Comparison of ENCODE assay signal across 9 mouse cellular contexts in genomic region chr19:15836956-15837714, GRCm38 (mm10).
DNase-seq lines count a peak whose midpoint lies in the region; ATAC-seq lines count a peak whose summit lies in the region.
"Had no signal": no experiment of that assay in that cellular context is flagged by ENCODE, and none has a peak within 500 bp of the region (broad histone marks: within the 10 kb centered on the region; RNA-seq: fewer than 3 reads in every experiment).

No protein-coding gene starts in this region.

- no peak overlapping the region for H3K4me3 ChIP-seq in embryonic facial prominence, embryonic 11.5 days (ENCODE audit: low read depth, low read length)
- no peak overlapping the region for H3K4me3 ChIP-seq in embryonic facial prominence, embryonic 10.5 days
- H3K4me3 ChIP-seq in limb, embryonic 10.5 days = no peak overlapping the region
- H3K4me3 ChIP-seq: myocyte had no signal

- H3K27me3 ChIP-seq in embryonic facial prominence, embryonic 11.5 days (ENCODE audit: control insufficient read depth, insufficient read depth, low read length) = no peaks in the 10 kb centered on the region
- no peaks in the 10 kb centered on the region; the same call in 1 of the 2 replicates for H3K27me3 ChIP-seq in embryonic facial prominence, embryonic 10.5 days (replicated peaks; ENCODE audit: low read depth, poor library complexity, severe bottlenecking)
- H3K27me3 ChIP-seq in limb, embryonic 10.5 days (ENCODE audit: low read depth, poor library complexity, severe bottlenecking) = 0 out of 2 replicates have a peak, but pooled peaks cover 9% of the 10 kb centered on the region
- H3K27me3 ChIP-seq in splenic B cell, adult 2 months (ENCODE audit: control insufficient read depth, insufficient read depth, low read length, poor library complexity, severe bottlenecking) = no peaks in the 10 kb centered on the region

- H3K27ac ChIP-seq in embryonic facial prominence, embryonic 11.5 days (replicated peaks; ENCODE audit: low read depth, low read length) = no peak overlapping the region
- H3K27ac ChIP-seq in embryonic facial prominence, embryonic 10.5 days (replicated peaks) = no peak overlapping the region
- H3K27ac ChIP-seq in limb, embryonic 10.5 days = peak overlapping the region; percentile 53; the same call in 1 of the 2 replicates

- H3K9me3 ChIP-seq in embryonic facial prominence, embryonic 11.5 days (replicated peaks; ENCODE audit: control insufficient read depth, low read length) = no peaks in the 10 kb centered on the region
- H3K9me3 ChIP-seq in embryonic facial prominence, embryonic 10.5 days = 0 out of 2 replicates have a peak, but pooled peaks cover 4% of the 10 kb centered on the region
- no peaks in the 10 kb centered on the region for H3K9me3 ChIP-seq in limb, embryonic 10.5 days (replicated peaks)

- DNase-seq in embryonic facial prominence, embryonic 11.5 days (ENCODE audit: low spot score) = peak; percentile 23
- DNase-seq in embryonic facial prominence, embryonic 10.5 days (ENCODE audit: low spot score) = no peak
- DNase-seq in spleen, postnatal 36 days (ENCODE audit: low spot score in 2 of 2) = peak; percentile 23 to 37
- no peak for DNase-seq in spleen, adult 18-20 months
- no peak for DNase-seq in limb, embryonic 10.5 days (ENCODE audit: low spot score)
- peak; percentile 53 for DNase-seq in splenic B cell, adult 2 months (ENCODE audit: low read depth, low spot score)
- DNase-seq in adrenal gland, postnatal 14 days = no peak
- DNase-seq in thymus, adult 18-20 months = no peak

- H3K4me2 ChIP-seq in embryonic facial prominence, embryonic 11.5 days (ENCODE audit: low read depth, low read length) = no peak overlapping the region

- WGBS in embryonic facial prominence, embryonic 11.5 days = 26% methylated on average over 7 of the region's 7 CpGs
- 29% methylated on average over 7 of the region's 7 CpGs for WGBS in embryonic facial prominence, embryonic 10.5 days
- 13% methylated on average over 7 of the region's 7 CpGs for WGBS in limb, embryonic 10.5 days

- ATAC-seq in embryonic facial prominence, embryonic 11.5 days (replicated peaks; ENCODE audit: insufficient number of reproducible peaks, low FRiP score, low TSS enrichment, low read depth) = 0 out of 2 replicates have a peak, but pooled peaks have one; percentile 56

- H3K9ac ChIP-seq in embryonic facial prominence, embryonic 11.5 days (replicated peaks; ENCODE audit: low read length) = no peak overlapping the region

- H3K36me3 ChIP-seq in embryonic facial prominence, embryonic 11.5 days (replicated peaks; ENCODE audit: control insufficient read depth, insufficient read depth, low read depth, low read length) = no peaks in the 10 kb centered on the region
- no peaks in the 10 kb centered on the region for H3K36me3 ChIP-seq in embryonic facial prominence, embryonic 10.5 days (replicated peaks)
- no peaks in the 10 kb centered on the region for H3K36me3 ChIP-seq in limb, embryonic 10.5 days
- H3K36me3 ChIP-seq in splenic B cell, adult 2 months (ENCODE audit: control insufficient read depth, insufficient read depth, low read length, poor library complexity, severe bottlenecking) = no peaks in the 10 kb centered on the region

- H3K4me1 ChIP-seq in embryonic facial prominence, embryonic 11.5 days (ENCODE audit: control insufficient read depth, insufficient read depth, low read length) = no peaks in the 10 kb centered on the region
- peaks cover 28% of the 10 kb centered on the region for H3K4me1 ChIP-seq in embryonic facial prominence, embryonic 10.5 days
- H3K4me1 ChIP-seq in limb, embryonic 10.5 days = peaks cover 30% of the 10 kb centered on the region

Comparison
In these comparisons a context has a peak if more than half of its experiments do, and no peak if none do; other contexts are left out.
1. DNase-seq: peak in embryonic facial prominence, embryonic 11.5 days (single experiment), spleen, postnatal 36 days (2 of 2) and splenic B cell, adult 2 months (single experiment); none in embryonic facial prominence, embryonic 10.5 days (single experiment), spleen, adult 18-20 months (0 of 2), limb, embryonic 10.5 days (single experiment), adrenal gland, postnatal 14 days (single experiment) and thymus, adult 18-20 months (0 of 2).